In genomic region chr1:128192369-128192768, GRCm38 (mm10) we compare ENCODE assay signal across 19 mouse cellular contexts.
"Had no signal": no experiment of that assay in that cellular context is flagged by ENCODE, and none has a peak within 500 bp of the region (broad histone marks: within the 10 kb centered on the region; RNA-seq: fewer than 3 reads in every experiment).

No protein-coding gene starts in this region.

- DNase-seq: kidney, adult 18-20 months; kidney, adult 9 months; kidney, postnatal 14 days; kidney, postnatal 4 days; layer of hippocampus, adult 9-11 months; layer of hippocampus, postnatal 36 days; left cerebral cortex, postnatal 4 days; liver, postnatal 0 days; lung, postnatal 14 days; lung, postnatal 4 days; midbrain, embryonic 14.5 days; thymus, adult 2 months; thymus, postnatal 14 days; thymus, postnatal 4 days had no signal

- H3K27ac ChIP-seq: limb, embryonic 12.5 days; limb, embryonic 15.5 days; liver, embryonic 14.5 days; lung, embryonic 15.5 days; stomach, postnatal 0 days had no signal

- H3K4me3 ChIP-seq: limb, embryonic 12.5 days; limb, embryonic 15.5 days; lung, embryonic 15.5 days had no signal
